Mouse (Mus musculus) midbrain, embryonic 13.5 days (tissue): ENCODE measurements around the gene Chst5. TPM values are rescaled to one million over a fixed set of nuclear protein-coding genes. Genes with fewer than 3 reads are reported as not detected.
A peak's percentile ranks its signal among the peaks of the same experiment; 100 is the strongest.

Experiments used
- ATAC-seq: fragments of 200-750 bp; cut with Nextera tagmentation; 2 replicates; pipeline ENCODE4 v1.8.0; 2017; ENCODE audit warnings: mild to moderate bottlenecking, moderate TSS enrichment, moderate library complexity
- H3K27ac ChIP-seq: fragments of 300-500 bp; sonication (generic); 2 replicates; pipeline ENCODE4 v1.5.1; 2015; ENCODE audit warnings: inconsistent platforms, mild to moderate bottlenecking, moderate library complexity
- H3K27me3 ChIP-seq: fragments of 300-500 bp; sonication (generic); 2 replicates; pipeline ENCODE4 v1.6.1; 2015; ENCODE audit warnings: mild to moderate bottlenecking, inconsistent platforms
- H3K36me3 ChIP-seq: fragments of 300-500 bp; sonication (generic); 2 replicates; pipeline ENCODE4 v1.6.1; 2015; ENCODE audit warnings: mild to moderate bottlenecking, inconsistent platforms
- H3K4me1 ChIP-seq: fragments of 300-500 bp; sonication (generic); replicated peaks from 2 replicates; pipeline ENCODE4 v1.6.1; 2015; ENCODE audit warnings: inconsistent platforms
- H3K4me2 ChIP-seq: fragments of 300-500 bp; sonication (generic); replicated peaks from 2 replicates; pipeline ENCODE4 v1.6.1; 2015; ENCODE audit warnings: moderate library complexity, mild to moderate bottlenecking, inconsistent platforms
- H3K4me3 ChIP-seq: fragments of 300-500 bp; sonication (generic); replicated peaks from 2 replicates; pipeline ENCODE4 v1.5.1; 2015; ENCODE audit warnings: mild to moderate bottlenecking, inconsistent platforms
- H3K9ac ChIP-seq: fragments of 300-500 bp; sonication (generic); replicated peaks from 2 replicates; pipeline ENCODE4 v1.6.1; 2015; ENCODE audit warnings: mild to moderate bottlenecking, inconsistent platforms
- H3K9me3 ChIP-seq: fragments of 300-500 bp; sonication (generic); 2 replicates; pipeline ENCODE4 v1.6.1; 2016; ENCODE audit warnings: mild to moderate bottlenecking, inconsistent platforms
- WGBS: fragments of 180-500 bp; shearing (Covaris S2); methylation state at CpG from one replicate; pipeline ENCODE4 v1.1.7; 2015; 5-methylcytosine and 5-hydroxymethylcytosine counted together
- polyA plus RNA-seq: library from polyadenylated mRNA; unstranded; fragments of >200 nt; fragmentation: Nextera tagmentation; extraction: Ambion mirVana; gene quantifications from 2 replicates; pipeline ENCODE4 v1.2.1, GENCODE M21; 2015

The Chst5 gene
- polyA plus RNA-seq, 1 experiment from 2014 or later, result 3.1 TPM

DNA sequence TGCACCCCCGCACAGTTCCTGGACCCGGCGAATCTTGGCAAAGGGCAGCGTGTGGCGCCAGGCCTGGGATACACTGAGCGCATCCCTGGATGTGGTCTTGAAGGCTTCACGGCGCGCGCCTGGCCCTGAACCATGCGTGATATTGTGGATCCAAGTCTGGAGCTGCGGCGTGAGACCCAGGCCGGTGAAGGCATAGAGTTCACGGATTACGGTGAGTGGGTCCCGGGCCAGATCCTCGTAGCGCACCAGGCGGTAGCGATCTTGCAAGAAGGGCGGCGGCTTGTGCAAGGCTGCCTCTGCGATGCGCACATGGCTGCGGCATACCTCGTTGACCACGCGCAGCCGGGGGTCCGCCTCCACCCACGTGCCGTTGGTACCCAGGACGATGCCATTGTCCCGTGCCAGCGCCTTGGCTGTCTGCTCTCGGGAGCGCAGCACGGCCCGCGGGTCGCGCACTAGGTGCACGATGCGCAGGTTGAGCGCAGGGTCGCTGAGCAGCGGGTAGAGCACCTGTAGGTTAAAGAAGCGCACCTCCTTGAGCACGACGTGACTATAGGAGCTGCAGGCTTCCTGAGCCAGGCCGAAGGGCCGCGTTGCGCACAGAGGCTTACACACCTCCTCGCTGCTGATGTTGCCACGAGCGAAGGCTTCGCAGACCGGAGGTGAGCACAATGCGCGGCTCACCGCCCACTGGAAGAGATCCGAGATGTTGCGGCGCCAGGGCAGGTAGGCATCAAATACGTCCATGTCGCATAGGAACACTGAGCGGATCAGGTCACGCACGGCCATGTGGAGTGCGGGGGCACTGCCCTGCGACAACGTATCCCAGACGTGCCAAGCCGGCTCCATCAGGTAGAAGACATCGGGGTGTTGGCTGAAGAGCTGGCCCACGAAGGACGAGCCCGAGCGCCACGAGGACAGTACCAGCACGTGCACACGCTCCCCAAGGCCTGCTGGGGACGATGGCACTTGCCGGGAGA lies 20.0 kb downstream of the Chst5 start:
- Histone ChIP-seq H3K27me3 (peaks cover 56% of the 10 kb centered on the region), H3K9me3 (no peaks in the 10 kb centered on the region), H3K4me1 (peaks cover 13% of the 10 kb centered on the region; the same call in 1 of the 2 replicates), H3K4me3 (peak overlapping the region; percentile 30), H3K4me2 (peak overlapping the region; percentile 48), H3K27ac (no peak overlapping the region), H3K36me3 (no peaks in the 10 kb centered on the region), H3K9ac (0 out of 2 replicates have a peak overlapping the region, but pooled peaks have one; percentile 19)
- ATAC-seq, result no peak
- 11% methylated on average over 86 of the region's 86 CpGs for WGBS

DNA sequence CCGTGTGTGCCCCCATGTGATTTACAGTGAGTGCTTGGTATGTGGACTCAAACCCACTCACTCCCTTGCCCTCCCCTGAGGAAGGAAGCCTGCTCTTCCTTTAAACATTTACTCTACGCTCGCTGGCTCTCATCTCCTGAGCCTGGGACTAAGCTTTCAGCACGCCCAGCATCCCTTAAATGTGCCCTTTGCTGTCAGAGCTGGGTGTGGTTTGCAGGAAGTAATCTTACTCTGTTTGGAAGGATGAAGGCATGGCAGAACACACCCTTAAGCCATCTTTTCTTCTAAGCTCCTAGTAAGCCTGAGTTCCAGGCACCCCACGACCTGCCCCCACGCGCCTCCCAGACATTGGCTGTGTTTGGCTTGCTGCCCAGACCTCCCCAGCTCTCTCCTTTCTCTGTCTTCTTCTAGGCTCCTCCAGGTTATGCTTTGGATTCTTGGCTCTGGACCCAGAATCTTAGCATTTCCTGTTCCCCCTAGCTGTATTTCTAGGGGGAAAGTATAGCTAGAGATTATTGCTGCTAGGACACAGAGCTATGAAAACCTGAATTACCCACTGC lies 22.1 kb downstream of the Chst5 start:
- Histone ChIP-seq H3K27ac (no peak overlapping the region), H3K4me1 (peaks cover 13% of the 10 kb centered on the region; the same call in 1 of the 2 replicates), H3K36me3 (no peaks in the 10 kb centered on the region), H3K27me3 (peaks cover 56% of the 10 kb centered on the region), H3K4me2 (no peak overlapping the region), H3K4me3 (no peak overlapping the region), H3K9ac (no peak overlapping the region), H3K9me3 (no peaks in the 10 kb centered on the region)
- WGBS, result 53% methylated on average over 7 of the region's 7 CpGs
- no peak for ATAC-seq

DNA sequence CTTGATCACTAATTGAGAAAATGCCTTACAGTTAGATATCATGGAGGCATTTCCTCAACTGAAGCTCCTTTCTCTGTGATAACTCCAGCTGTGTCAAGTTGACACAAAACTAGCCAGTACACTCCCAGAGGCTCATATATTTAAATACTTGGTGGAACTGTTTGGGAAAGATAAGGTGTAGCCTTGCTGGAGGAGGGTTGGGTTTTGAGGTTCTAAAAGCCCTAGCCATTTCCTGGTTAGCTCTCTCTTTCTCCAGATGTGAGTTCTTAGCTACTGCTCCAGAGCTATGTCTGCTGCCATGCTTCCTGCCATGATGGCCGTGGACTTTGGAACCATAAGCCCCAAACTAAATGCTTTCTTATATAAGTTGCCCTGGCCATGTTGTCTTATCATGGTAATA lies 22.8 kb downstream of the Chst5 start:
- Histone ChIP-seq H3K27ac (no peak overlapping the region), H3K4me2 (no peak overlapping the region), H3K4me3 (no peak overlapping the region), H3K36me3 (no peaks in the 10 kb centered on the region), H3K9ac (no peak overlapping the region), H3K9me3 (no peaks in the 10 kb centered on the region), H3K27me3 (peaks cover 55% of the 10 kb centered on the region), H3K4me1 (peaks cover 13% of the 10 kb centered on the region; the same call in 1 of the 2 replicates)
- WGBS, result 78% methylated on average over 1 of the region's 1 CpGs
- no peak for ATAC-seq

DNA sequence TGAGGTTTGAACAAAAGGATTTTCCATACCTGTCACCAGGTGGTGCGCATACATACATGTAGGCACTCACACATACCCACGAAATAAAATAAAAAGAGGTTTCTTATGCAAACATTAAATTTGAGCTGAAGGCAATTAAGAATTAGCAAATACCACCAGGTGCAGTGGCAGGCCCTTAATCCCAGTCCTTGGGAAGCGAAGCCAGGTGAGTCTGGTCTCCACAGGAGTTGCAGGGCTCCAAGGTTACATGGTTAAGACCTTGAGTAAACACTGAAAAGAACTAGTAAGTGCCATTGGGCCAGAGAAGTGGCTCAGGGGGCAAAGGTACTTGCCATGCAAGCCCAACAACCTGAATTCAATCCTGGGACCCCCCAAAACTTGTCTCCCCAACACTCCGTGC lies 26.6 kb downstream of the Chst5 start:
- Histone ChIP-seq H3K27me3 (peaks cover 18% of the 10 kb centered on the region), H3K9me3 (no peaks in the 10 kb centered on the region), H3K27ac (no peak overlapping the region), H3K4me1 (0 out of 2 replicates have a peak, but pooled peaks cover 3% of the 10 kb centered on the region), H3K4me2 (no peak overlapping the region), H3K4me3 (no peak overlapping the region), H3K36me3 (no peaks in the 10 kb centered on the region), H3K9ac (no peak overlapping the region)
- ATAC-seq, result no peak
- WGBS, result 85% methylated on average over 4 of the region's 4 CpGs

DNA sequence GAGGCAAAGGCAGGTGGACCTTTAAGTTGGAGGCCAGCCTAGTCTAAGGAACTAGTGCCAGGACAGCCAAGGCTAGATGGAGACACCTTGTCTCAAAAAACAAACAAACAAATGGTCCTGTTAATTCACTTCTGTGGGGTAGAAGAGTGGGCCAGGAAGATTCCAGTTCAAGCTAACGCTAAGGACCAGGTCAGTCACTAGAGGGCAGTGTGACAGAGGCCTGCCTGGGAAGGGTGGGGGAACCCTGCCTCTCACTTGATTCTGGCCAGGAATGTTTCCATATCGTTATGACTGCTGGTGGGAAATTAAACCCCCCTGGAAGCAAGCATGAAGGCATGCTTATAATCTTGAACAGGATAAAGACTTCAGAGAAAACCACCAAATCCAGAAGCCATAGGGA lies 28.7 kb downstream of the Chst5 start:
- Histone ChIP-seq H3K4me2 (no peak overlapping the region), H3K4me3 (no peak overlapping the region), H3K27ac (no peak overlapping the region), H3K27me3 (peaks cover 4% of the 10 kb centered on the region; the same call in 1 of the 2 replicates), H3K4me1 (no peaks in the 10 kb centered on the region), H3K9me3 (no peaks in the 10 kb centered on the region), H3K36me3 (no peaks in the 10 kb centered on the region), H3K9ac (no peak overlapping the region)
- ATAC-seq, result no peak
- 2% methylated on average over 2 of the region's 2 CpGs for WGBS

DNA sequence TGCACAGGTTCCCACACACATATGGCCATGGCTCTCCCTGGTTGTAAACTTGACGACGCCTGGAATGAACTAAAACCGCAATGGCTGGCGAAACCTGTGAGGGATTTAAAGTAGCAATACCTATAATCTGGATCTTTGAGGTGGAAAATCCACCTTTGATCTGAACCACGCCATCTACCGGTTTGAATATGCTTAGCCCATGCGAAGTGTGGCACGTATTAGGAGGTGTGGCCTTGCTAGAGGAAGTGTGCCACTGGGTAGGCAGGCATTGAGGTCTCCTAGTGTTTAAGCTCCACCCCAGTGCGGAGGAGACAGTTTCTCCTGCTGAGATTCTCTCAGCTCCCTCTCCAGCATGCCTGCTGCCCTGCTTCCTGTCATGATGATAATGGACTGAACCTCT lies 32.5 kb downstream of the Chst5 start:
- Histone ChIP-seq H3K36me3 (no peaks in the 10 kb centered on the region), H3K4me2 (no peak overlapping the region), H3K9ac (no peak overlapping the region), H3K4me1 (peaks cover 7% of the 10 kb centered on the region), H3K27ac (no peak overlapping the region), H3K27me3 (no peaks in the 10 kb centered on the region), H3K4me3 (no peak overlapping the region), H3K9me3 (no peaks in the 10 kb centered on the region)
- 60% methylated on average over 9 of the region's 9 CpGs for WGBS
- no peak for ATAC-seq

DNA sequence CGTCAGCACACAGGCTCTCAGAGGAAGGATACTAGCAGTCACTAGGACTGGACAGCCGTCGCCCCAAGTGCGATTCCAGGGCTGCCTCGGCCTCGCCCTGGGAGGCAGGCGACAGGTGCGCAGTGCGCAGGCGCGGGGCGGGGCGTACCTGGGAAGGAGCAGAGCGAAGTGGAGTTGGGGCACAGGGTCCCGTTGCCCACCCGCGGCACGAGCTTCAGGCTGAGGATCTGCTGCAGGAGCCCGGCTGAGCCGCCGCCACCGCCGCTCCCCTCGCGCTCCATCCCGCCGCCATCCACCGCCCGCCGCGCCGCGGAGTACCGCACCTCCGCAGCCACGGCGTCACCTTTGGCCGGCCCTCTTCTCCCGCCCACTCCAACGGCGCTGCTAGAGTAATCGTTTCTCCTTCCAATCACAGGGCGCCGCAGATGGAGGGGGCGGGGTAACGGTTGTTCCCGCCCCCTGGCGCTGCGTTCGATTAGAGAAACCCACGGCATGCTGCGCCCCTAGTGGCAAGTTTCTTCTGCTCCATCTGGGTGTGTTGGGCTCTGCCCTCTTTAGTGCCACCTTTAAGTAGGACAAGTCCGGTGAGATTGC lies 33.8 kb downstream of the Chst5 start, which contains the start of gene Tmem170:
Tmem170 (minus strand) TSS at position 396 of the 594 bp plus-strand sequence.
- H3K4me3 ChIP-seq, result peak within 1 kb of the TSS; percentile 59
- peaks cover 7% of the 10 kb centered on the region for H3K4me1 ChIP-seq
- H3K27ac ChIP-seq, result peak within 1 kb of the TSS; percentile 64
- WGBS, result under 1% methylated on average over 43 of the region's 53 CpGs
- no peaks in the 10 kb centered on the region for H3K36me3 ChIP-seq
- peak within 1 kb of the TSS; percentile 73 for H3K4me2 ChIP-seq
- ATAC-seq, result peak; percentile 98
- H3K9me3 ChIP-seq, result no peaks in the 10 kb centered on the region
- no peaks in the 10 kb centered on the region for H3K27me3 ChIP-seq
- H3K9ac ChIP-seq, result peak within 1 kb of the TSS; percentile 62

DNA sequence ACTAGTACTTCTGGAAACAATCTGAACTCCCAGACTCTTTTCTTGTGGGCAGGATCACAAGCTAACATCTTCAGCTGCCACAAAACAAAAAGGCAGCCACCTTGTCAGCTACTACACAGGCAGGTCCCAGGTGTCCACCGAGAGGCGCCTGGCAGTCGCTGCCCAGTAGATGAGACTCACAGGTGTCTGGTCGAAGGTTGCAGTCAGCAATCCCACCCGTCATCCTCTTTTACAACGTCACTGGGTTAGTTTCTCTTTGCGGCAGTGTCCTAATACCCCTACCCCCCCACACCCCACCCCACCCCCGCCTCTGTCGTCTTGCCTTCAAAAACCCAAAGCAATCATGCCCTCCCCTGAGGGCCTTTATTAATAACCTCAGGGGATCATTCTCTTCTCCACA lies 34.5 kb downstream of the Chst5 start:
- peaks cover 7% of the 10 kb centered on the region for H3K4me1 ChIP-seq
- H3K9me3 ChIP-seq, result no peaks in the 10 kb centered on the region
- peak overlapping the region; percentile 62 for H3K9ac ChIP-seq
- peak overlapping the region; percentile 59 for H3K4me3 ChIP-seq
- H3K27me3 ChIP-seq, result no peaks in the 10 kb centered on the region
- H3K4me2 ChIP-seq, result peak overlapping the region; percentile 73
- no peak overlapping the region for H3K27ac ChIP-seq
- ATAC-seq, result no peak
- H3K36me3 ChIP-seq, result no peaks in the 10 kb centered on the region
- 32% methylated on average over 9 of the region's 9 CpGs for WGBS

DNA sequence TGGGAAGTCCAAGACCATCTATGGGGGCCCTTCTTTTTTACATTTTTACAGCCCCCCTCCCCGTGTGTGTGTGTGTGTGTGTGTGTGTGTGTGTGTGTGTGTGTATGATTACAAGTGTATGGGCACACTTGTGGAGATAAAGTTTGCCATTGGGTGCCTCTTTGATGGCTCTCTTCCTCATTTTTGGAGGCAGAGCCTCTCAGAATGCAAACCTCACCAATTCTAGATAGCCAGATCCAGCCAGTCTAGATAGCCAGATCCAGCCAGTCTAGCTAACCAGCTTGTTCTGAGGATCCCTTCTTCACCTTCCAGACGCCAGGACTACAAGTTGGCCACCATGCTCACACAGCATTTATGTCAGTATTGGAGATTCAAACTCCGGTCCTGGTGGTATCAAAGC lies 39.0 kb downstream of the Chst5 start:
- Histone ChIP-seq H3K4me2 (no peak overlapping the region), H3K27ac (no peak overlapping the region), H3K27me3 (no peaks in the 10 kb centered on the region), H3K4me3 (no peak overlapping the region), H3K9me3 (no peaks in the 10 kb centered on the region), H3K9ac (no peak overlapping the region), H3K4me1 (peaks cover 7% of the 10 kb centered on the region), H3K36me3 (peaks cover under 1% of the 10 kb centered on the region; the same call in 1 of the 2 replicates)
- WGBS, result 88% methylated on average over 3 of the region's 3 CpGs
- no peak for ATAC-seq

DNA sequence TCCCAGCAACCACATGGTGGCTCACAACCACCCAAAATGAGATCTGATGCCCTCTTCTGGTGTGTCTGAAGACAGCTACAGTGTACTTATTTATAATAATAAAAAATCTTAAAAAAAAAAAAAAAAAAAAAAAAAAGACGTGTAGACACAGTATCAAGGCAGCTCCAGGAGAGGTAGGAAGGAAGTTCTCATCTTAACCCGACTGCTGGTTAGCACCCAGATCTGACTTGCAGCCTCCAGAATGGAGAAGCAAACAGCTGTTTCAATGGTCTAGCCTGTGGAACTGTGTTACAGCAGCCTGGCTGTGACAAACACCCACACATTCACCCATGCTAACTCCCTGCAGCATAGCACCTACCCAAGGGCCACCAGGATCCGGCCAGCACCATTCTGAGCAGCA lies 39.9 kb downstream of the Chst5 start:
- Histone ChIP-seq H3K9ac (no peak overlapping the region), H3K4me1 (no peaks in the 10 kb centered on the region; the same call in 1 of the 2 replicates), H3K36me3 (peaks cover 8% of the 10 kb centered on the region), H3K4me3 (no peak overlapping the region), H3K4me2 (no peak overlapping the region), H3K9me3 (no peaks in the 10 kb centered on the region), H3K27ac (no peak overlapping the region), H3K27me3 (no peaks in the 10 kb centered on the region)
- ATAC-seq, result no peak
- WGBS, result 99% methylated on average over 3 of the region's 3 CpGs

DNA sequence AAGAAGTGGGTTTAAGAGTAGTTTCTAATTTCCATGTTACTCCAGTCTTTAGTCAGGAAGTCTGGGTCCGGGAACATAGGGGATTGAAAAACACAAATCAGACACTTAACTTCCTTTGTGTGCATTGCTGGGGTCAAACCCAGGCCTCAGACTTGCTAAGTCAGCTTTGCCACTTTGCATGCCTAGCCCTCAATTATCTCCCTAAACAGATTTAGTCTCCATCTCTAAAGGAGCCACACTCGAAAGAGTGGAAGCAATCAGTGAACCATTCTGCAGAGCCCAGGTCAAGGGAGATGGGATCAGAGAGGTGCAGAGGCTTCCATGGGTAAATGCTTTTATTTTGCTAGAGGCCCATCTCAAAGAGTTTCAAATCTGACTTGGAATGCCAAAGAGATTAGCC lies 41.6 kb downstream of the Chst5 start:
- H3K4me1 ChIP-seq, result no peaks in the 10 kb centered on the region
- H3K4me3 ChIP-seq, result no peak overlapping the region
- peaks cover 11% of the 10 kb centered on the region for H3K36me3 ChIP-seq
- no peaks in the 10 kb centered on the region for H3K27me3 ChIP-seq
- 46% methylated on average over 2 of the region's 2 CpGs for WGBS
- no peak overlapping the region for H3K4me2 ChIP-seq
- H3K9me3 ChIP-seq, result no peaks in the 10 kb centered on the region
- no peak overlapping the region for H3K9ac ChIP-seq
- ATAC-seq, result no peak
- no peak overlapping the region for H3K27ac ChIP-seq

DNA sequence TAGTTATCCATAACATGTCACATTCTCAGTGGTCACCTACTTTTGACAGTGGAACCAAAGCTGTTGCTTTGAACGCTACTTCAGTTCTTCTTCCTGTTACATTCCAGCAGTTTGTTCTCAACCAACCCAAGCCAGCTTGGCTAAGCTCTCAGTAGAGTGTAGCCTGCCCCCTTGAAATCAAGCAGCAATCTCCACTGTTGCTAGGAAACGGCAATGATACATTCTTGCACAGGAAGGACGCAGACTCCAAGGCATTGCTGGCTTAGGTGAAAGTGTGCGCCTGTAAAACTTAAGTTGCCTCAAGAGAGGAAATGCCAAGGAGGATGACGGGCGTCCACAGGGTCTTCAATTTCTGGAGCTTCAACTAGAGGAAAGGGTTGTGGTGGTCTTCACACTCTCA lies 44.4 kb downstream of the Chst5 start:
- H3K9me3 ChIP-seq, result no peaks in the 10 kb centered on the region
- no peaks in the 10 kb centered on the region for H3K27me3 ChIP-seq
- H3K4me2 ChIP-seq, result no peak overlapping the region
- H3K9ac ChIP-seq, result no peak overlapping the region
- H3K4me1 ChIP-seq, result no peaks in the 10 kb centered on the region
- no peak overlapping the region for H3K4me3 ChIP-seq
- no peak for ATAC-seq
- peaks cover 11% of the 10 kb centered on the region for H3K36me3 ChIP-seq
- H3K27ac ChIP-seq, result no peak overlapping the region
- WGBS, result 91% methylated on average over 6 of the region's 6 CpGs
